ENCODE assay signal across 9 mouse cellular contexts in genomic region chr11:70648512-70648911, GRCm38 (mm10). TPM values are rescaled to one million over a fixed set of nuclear protein-coding genes. Genes with fewer than 3 reads are reported as not detected.
DNase-seq lines count a peak whose midpoint lies in the region; ATAC-seq and TF ChIP-seq lines count a peak whose summit lies in the region.
"Had no signal": no experiment of that assay in that cellular context is flagged by ENCODE, and none has a peak within 500 bp of the region (broad histone marks: within the 10 kb centered on the region; RNA-seq: fewer than 3 reads in every experiment).

No protein-coding gene starts in this region.

- no peak overlapping the region for H3K27ac ChIP-seq in heart, postnatal 0 days (ENCODE audit: low read depth)
- peak overlapping the region; percentile 89; the same call in 1 of the 2 replicates for H3K27ac ChIP-seq in bone marrow, adult 2 months (ENCODE audit: control insufficient read depth, insufficient read depth, low read depth, low read length, poor library complexity)
- H3K27ac ChIP-seq in hindbrain, embryonic 16.5 days (ENCODE audit: low read depth, low read length), result no peak overlapping the region
- no peak overlapping the region for H3K27ac ChIP-seq in midbrain, embryonic 16.5 days (ENCODE audit: low read length)

- ATAC-seq in heart, postnatal 0 days (ENCODE audit: insufficient read depth, low read depth), result no peak
- no peak for ATAC-seq in hindbrain, embryonic 16.5 days
- no peak for ATAC-seq in midbrain, embryonic 16.5 days

- peak overlapping the region; percentile 86 for H3K9ac ChIP-seq in heart, postnatal 0 days (replicated peaks; ENCODE audit: low read depth, low read length)
- peak overlapping the region; percentile 71 for H3K9ac ChIP-seq in hindbrain, embryonic 16.5 days (ENCODE audit: low read depth, low read length)
- no peak overlapping the region for H3K9ac ChIP-seq in midbrain, embryonic 16.5 days (ENCODE audit: low read depth, low read length)

- no peak for TF ChIP-seq CTCF in heart, postnatal 0 days (IDR thresholded peaks at IDR 0.05; ENCODE audit: low read depth)
- no peak for TF ChIP-seq CTCF in bone marrow, adult 2 months (IDR thresholded peaks at IDR 0.05; ENCODE audit: control insufficient read depth, insufficient read depth, low read length)

- H3K9me3 ChIP-seq in heart, postnatal 0 days (replicated peaks; ENCODE audit: control insufficient read depth, low read length), result no peaks in the 10 kb centered on the region
- H3K9me3 ChIP-seq in hindbrain, embryonic 16.5 days (ENCODE audit: control insufficient read depth, low read length), result no peaks in the 10 kb centered on the region
- no peaks in the 10 kb centered on the region for H3K9me3 ChIP-seq in midbrain, embryonic 16.5 days (replicated peaks; ENCODE audit: control insufficient read depth, low read length, poor library complexity, severe bottlenecking)

- no peaks in the 10 kb centered on the region for H3K27me3 ChIP-seq in heart, postnatal 0 days (ENCODE audit: control insufficient read depth, insufficient read depth, low read length)
- H3K27me3 ChIP-seq in hindbrain, embryonic 16.5 days (replicated peaks; ENCODE audit: control insufficient read depth, insufficient read depth, low read length), result no peaks in the 10 kb centered on the region
- H3K27me3 ChIP-seq in midbrain, embryonic 16.5 days (ENCODE audit: control insufficient read depth, insufficient read depth, low read depth, low read length), result no peaks in the 10 kb centered on the region

- peak overlapping the region; percentile 95 for H3K4me2 ChIP-seq in heart, postnatal 0 days (ENCODE audit: low read depth, low read length)
- H3K4me2 ChIP-seq in hindbrain, embryonic 16.5 days (ENCODE audit: low read length), result peak overlapping the region; percentile 94
- peak overlapping the region; percentile 100 for H3K4me2 ChIP-seq in midbrain, embryonic 16.5 days (ENCODE audit: low read length)

- no peak for TF ChIP-seq POLR2A in bone marrow, adult 2 months (IDR thresholded peaks at IDR 0.05; ENCODE audit: borderline replicate concordance, control insufficient read depth, low read depth, low read length)

- H3K4me1 ChIP-seq in heart, postnatal 0 days (ENCODE audit: control insufficient read depth, insufficient read depth), result peaks cover 14% of the 10 kb centered on the region
- H3K4me1 ChIP-seq in bone marrow, adult 2 months (ENCODE audit: control insufficient read depth, insufficient read depth, low read length), result peaks cover 8% of the 10 kb centered on the region; the same call in 1 of the 2 replicates
- peaks cover 40% of the 10 kb centered on the region for H3K4me1 ChIP-seq in hindbrain, embryonic 16.5 days (ENCODE audit: control insufficient read depth, insufficient read depth, low read depth, low read length)
- H3K4me1 ChIP-seq in midbrain, embryonic 16.5 days (ENCODE audit: control insufficient read depth, insufficient read depth, low read length), result peaks cover 38% of the 10 kb centered on the region

- DNase-seq in heart, postnatal 0 days (ENCODE audit: low spot score), result no peak
- DNase-seq in heart, postnatal 4 days, result no peak
- no peak for DNase-seq in layer of hippocampus, adult 9-11 months
- DNase-seq in T-cell, adult 2 months (ENCODE audit: low spot score), result no peak
- no peak for DNase-seq in cerebellum, adult 11 months

- 67% methylated on average over 4 of the region's 4 CpGs for WGBS in heart, postnatal 0 days
- 5% methylated on average over 4 of the region's 4 CpGs for WGBS in bone marrow, adult 2 months
- WGBS in hindbrain, embryonic 16.5 days, result 83% methylated on average over 4 of the region's 4 CpGs
- WGBS in midbrain, embryonic 16.5 days, result 85% methylated on average over 4 of the region's 4 CpGs

- peaks cover 61% of the 10 kb centered on the region for H3K36me3 ChIP-seq in heart, postnatal 0 days (replicated peaks; ENCODE audit: control insufficient read depth, insufficient read depth, low read length)
- peaks cover 27% of the 10 kb centered on the region for H3K36me3 ChIP-seq in hindbrain, embryonic 16.5 days (ENCODE audit: control insufficient read depth, insufficient read depth, low read length)
- H3K36me3 ChIP-seq in midbrain, embryonic 16.5 days (ENCODE audit: control insufficient read depth, insufficient read depth, low read length), result peaks cover 26% of the 10 kb centered on the region

- peak overlapping the region; percentile 80 for H3K4me3 ChIP-seq in heart, postnatal 0 days (ENCODE audit: low read depth, low read length)
- H3K4me3 ChIP-seq in bone marrow, adult 2 months (replicated peaks; ENCODE audit: control insufficient read depth, low read depth, low read length), result peak overlapping the region; percentile 82
- peak overlapping the region; percentile 64 for H3K4me3 ChIP-seq in hindbrain, embryonic 16.5 days (ENCODE audit: low read length)
- H3K4me3 ChIP-seq in midbrain, embryonic 16.5 days (ENCODE audit: low read depth, low read length), result peak overlapping the region; percentile 57

- no peak for TF ChIP-seq EP300 in heart, postnatal 0 days (IDR thresholded peaks at IDR 0.05; ENCODE audit: low read depth)

RNA-seq across cellular contexts. Expression of gene Slc25a11, which starts 1.2 kb away (rescaled TPM):
- total RNA-seq in heart, postnatal 0 days (2014; rRNA removed; ENCODE audit: low replicate concordance), result 530 and 532 TPM in 2 replicates
- 446 and 451 TPM in 2 replicates for polyA plus RNA-seq in heart, postnatal 0 days (2015; fragmentation: Nextera tagmentation; extraction: Ambion mirVana)
- 100 to 1,000 TPM; 311 to 313 TPM for total RNA-seq in heart, postnatal 4 days (2021)
- polyA plus RNA-seq in bone marrow, adult 2 months (2011; ENCODE audit: insufficient read depth, insufficient read length, low replicate concordance, missing spikeins), result 28.7 and 49.2 TPM in 2 replicates
- polyA plus RNA-seq in hindbrain, embryonic 16.5 days (2015; fragmentation: Nextera tagmentation; extraction: Ambion mirVana), result 185 and 191 TPM in 2 replicates
- polyA plus RNA-seq in midbrain, embryonic 16.5 days (2015; fragmentation: Nextera tagmentation; extraction: Ambion mirVana), result 171 and 174 TPM in 2 replicates

RNA-seq across cellular contexts. Expression of gene Rnf167, which starts 1.5 kb away (rescaled TPM):
- 48.3 and 66.3 TPM in 2 replicates for total RNA-seq in heart, postnatal 0 days (2014; rRNA removed; ENCODE audit: low replicate concordance)
- polyA plus RNA-seq in heart, postnatal 0 days (2015; fragmentation: Nextera tagmentation; extraction: Ambion mirVana), result 61.8 and 62.5 TPM in 2 replicates
- 10 to 100 TPM; 42.1 to 42.8 TPM for total RNA-seq in heart, postnatal 4 days (2021)
- polyA plus RNA-seq in bone marrow, adult 2 months (2011; ENCODE audit: insufficient read depth, insufficient read length, low replicate concordance, missing spikeins), result 125 and 265 TPM in 2 replicates
- 105 and 110 TPM in 2 replicates for polyA plus RNA-seq in hindbrain, embryonic 16.5 days (2015; fragmentation: Nextera tagmentation; extraction: Ambion mirVana)
- 105 TPM in 2 replicates for polyA plus RNA-seq in midbrain, embryonic 16.5 days (2015; fragmentation: Nextera tagmentation; extraction: Ambion mirVana)

RNA-seq across cellular contexts. Expression of gene Pfn1, which starts 5.9 kb away (rescaled TPM):
- total RNA-seq in heart, postnatal 0 days (2014; rRNA removed; ENCODE audit: low replicate concordance), result 924 and 959 TPM in 2 replicates
- polyA plus RNA-seq in heart, postnatal 0 days (2015; fragmentation: Nextera tagmentation; extraction: Ambion mirVana), result 903 and 932 TPM in 2 replicates
- 100 to 1,000 TPM; 572 to 580 TPM for total RNA-seq in heart, postnatal 4 days (2021)
- 840 and 1,173 TPM in 2 replicates for polyA plus RNA-seq in bone marrow, adult 2 months (2011; ENCODE audit: insufficient read depth, insufficient read length, low replicate concordance, missing spikeins)
- polyA plus RNA-seq in hindbrain, embryonic 16.5 days (2015; fragmentation: Nextera tagmentation; extraction: Ambion mirVana), result 638 and 764 TPM in 2 replicates
- polyA plus RNA-seq in midbrain, embryonic 16.5 days (2015; fragmentation: Nextera tagmentation; extraction: Ambion mirVana), result 617 and 632 TPM in 2 replicates

RNA-seq across cellular contexts. Expression of gene Eno3, which starts 8.5 kb away (rescaled TPM):
- 1,315 and 1,376 TPM in 2 replicates for total RNA-seq in heart, postnatal 0 days (2014; rRNA removed; ENCODE audit: low replicate concordance)
- polyA plus RNA-seq in heart, postnatal 0 days (2015; fragmentation: Nextera tagmentation; extraction: Ambion mirVana), result 1,204 and 1,224 TPM in 2 replicates
- total RNA-seq in heart, postnatal 4 days (2021), result 1,000 to 10,000 TPM; 1,339 to 1,391 TPM
- polyA plus RNA-seq in bone marrow, adult 2 months (2011; ENCODE audit: insufficient read depth, insufficient read length, low replicate concordance, missing spikeins), result 14.7 and 29.8 TPM in 2 replicates
- polyA plus RNA-seq in hindbrain, embryonic 16.5 days (2015; fragmentation: Nextera tagmentation; extraction: Ambion mirVana), result 6.0 and 16.3 TPM in 2 replicates
- 6.0 and 8.1 TPM in 2 replicates for polyA plus RNA-seq in midbrain, embryonic 16.5 days (2015; fragmentation: Nextera tagmentation; extraction: Ambion mirVana)

RNA-seq across cellular contexts. Expression of gene Gp1ba, which starts 9.6 kb away (rescaled TPM):
- total RNA-seq in heart, postnatal 0 days (2014; rRNA removed; ENCODE audit: low replicate concordance), result 0.08 TPM in 1 of 2 replicates, not detected in the other
- 0.26 and 0.27 TPM in 2 replicates for polyA plus RNA-seq in heart, postnatal 0 days (2015; fragmentation: Nextera tagmentation; extraction: Ambion mirVana)
- under 1 TPM; 0.16 to 0.26 TPM for total RNA-seq in heart, postnatal 4 days (2021)
- 8.6 and 28.3 TPM in 2 replicates for polyA plus RNA-seq in bone marrow, adult 2 months (2011; ENCODE audit: insufficient read depth, insufficient read length, low replicate concordance, missing spikeins)
- 0.19 and 0.29 TPM in 2 replicates for polyA plus RNA-seq in hindbrain, embryonic 16.5 days (2015; fragmentation: Nextera tagmentation; extraction: Ambion mirVana)
- 0.12 and 0.21 TPM in 2 replicates for polyA plus RNA-seq in midbrain, embryonic 16.5 days (2015; fragmentation: Nextera tagmentation; extraction: Ambion mirVana)
- total RNA-seq: left cerebral cortex, adult 8-10 months had no signal
